Mouse (Mus musculus) heart, postnatal 25 days (tissue): ENCODE measurements around the gene Kalrn. TPM values are rescaled to one million over a fixed set of nuclear protein-coding genes. Genes with fewer than 3 reads are reported as not detected.

Source experiments
- DNase-seq: peaks from one replicate; pipeline ENCODE4 v3.0.0; 2022; ENCODE audit warnings: low spot score
- intact Hi-C: fragments of 180-260 bp; cut with DNase I; formaldehyde crosslinking; loops from one replicate; pipeline ENCODE4 v1.15.1; 2025
- total RNA-seq, 2 experiments: library from RNA; stranded (reverse); gene quantifications; 2 replicates each; pipeline ENCODE4 v1.2.3; 2021

Kalrn gene
- total RNA-seq, 2 experiments from 2014 or later, result 26.6 to 31.3 TPM

DNA sequence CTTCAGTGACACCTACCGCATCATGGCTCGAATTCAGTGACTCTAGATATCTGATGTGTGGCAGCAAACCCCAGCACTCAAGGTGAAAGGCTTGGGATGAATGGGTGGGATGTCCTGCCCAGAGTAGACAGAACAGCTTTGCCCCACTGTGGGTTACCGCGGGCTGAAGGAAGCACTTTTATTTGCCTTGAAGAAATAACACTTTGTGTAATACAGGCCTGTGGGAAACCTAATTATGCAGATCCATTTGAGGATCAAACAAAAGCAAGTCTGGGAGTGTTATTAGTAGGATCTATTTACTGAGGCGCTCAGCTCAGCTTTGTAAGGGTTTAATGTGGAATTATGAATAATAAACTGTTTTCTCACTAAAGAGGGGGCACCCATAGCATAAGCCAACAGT, 406.3 kb downstream of the Kalrn start:
- intact Hi-C loops, result no loop called here
- no peak for DNase-seq

DNA sequence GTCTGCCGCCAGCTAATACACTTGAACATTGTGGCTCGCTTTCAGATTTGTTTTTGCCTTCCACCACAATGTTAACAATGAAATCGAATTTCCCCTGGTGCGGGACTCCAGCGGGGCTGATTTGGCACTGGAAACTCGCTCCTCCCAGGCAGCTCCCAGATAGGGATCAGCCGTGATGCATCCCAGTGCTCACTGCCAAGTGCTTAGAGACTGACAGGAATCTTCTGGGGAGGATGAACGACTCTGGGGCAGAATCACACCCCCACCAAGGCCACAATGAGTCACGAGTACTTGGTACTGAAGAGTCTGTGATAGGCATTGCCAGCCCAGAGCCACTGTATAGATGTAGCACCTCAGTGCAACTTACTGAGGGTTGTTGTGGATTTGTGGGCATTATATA, 410.2 kb downstream of the Kalrn start:
- DNase-seq, result no peak
- intact Hi-C loops, result no loop called here

DNA sequence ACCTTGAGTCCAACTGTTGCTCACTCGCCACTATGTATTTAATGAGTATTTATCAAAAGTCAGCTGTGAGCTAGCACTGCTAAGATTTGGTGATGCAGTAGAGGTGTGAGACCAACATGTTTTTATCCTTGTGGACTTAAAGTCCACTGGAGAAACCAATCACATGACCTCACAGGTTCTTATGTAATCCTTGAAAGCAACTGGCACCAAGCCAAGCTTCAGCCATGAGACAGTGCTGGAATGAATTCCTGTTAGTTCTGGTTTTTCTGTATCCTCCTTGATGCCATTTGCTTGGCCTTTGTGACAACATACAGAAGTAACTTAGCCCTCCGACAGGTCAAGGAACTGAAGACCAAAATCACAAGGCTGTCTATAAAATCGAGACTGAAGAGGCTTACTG, 413.8 kb downstream of the Kalrn start:
- DNase-seq, result no peak
- intact Hi-C loops, result no loop called here

DNA sequence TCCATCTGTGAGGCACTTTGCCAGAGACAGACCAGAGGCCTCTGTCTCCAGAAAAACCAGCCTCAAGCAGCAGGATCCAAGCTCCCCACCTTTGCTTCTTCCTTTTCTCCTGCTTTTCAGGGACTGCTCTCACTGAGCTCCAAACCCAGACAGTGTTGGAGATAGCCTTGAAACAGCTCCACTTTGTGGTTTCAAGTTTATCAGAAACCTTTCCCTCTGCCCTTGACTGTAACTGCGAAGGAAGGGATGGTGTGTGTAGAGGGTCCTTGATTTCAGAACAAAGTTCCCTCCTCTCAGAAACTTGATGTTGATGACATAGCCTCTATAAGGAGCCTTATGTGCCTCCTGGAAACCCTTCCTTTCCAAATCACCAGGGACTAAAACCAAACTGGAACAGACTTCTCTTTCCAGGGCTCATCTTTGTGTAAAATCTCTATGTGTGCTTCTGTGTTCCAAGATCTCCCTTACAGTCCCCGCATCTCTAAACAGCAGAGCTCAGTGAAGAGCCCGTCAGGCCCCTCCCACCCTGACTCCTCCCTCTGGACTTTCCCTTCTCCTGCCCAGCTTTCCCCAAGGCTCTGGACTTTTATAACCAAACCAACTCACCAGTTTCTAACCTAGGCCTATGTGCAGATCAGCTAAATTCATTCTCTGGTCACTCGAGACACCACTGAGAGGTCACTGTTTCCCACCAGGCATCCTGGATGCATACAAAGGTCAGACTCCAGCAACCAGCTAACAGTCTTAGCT, 415.8 kb downstream of the Kalrn start:
- intact Hi-C loops, result no loop called here
- DNase-seq, result no peak

DNA sequence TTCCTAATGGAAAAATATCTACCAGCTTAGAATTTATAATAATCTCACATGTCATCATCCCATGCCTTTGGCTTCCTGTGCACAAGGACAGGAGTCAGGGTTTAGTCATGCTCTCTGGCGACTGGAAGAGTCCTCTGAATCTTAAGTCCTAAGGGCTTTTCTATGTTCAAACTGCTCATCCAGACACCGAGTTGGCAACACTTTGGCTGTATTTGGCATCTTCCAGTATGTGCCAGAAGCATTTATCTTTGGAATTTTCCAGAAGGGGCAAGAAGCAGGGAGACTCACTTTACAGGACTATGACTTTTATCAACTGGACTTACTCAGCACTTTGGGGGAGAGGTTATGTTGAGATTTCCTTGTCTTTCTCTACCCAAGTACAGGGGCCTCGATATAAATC, 417.6 kb downstream of the Kalrn start:
- intact Hi-C loops, result no loop called here
- DNase-seq, result no peak

DNA sequence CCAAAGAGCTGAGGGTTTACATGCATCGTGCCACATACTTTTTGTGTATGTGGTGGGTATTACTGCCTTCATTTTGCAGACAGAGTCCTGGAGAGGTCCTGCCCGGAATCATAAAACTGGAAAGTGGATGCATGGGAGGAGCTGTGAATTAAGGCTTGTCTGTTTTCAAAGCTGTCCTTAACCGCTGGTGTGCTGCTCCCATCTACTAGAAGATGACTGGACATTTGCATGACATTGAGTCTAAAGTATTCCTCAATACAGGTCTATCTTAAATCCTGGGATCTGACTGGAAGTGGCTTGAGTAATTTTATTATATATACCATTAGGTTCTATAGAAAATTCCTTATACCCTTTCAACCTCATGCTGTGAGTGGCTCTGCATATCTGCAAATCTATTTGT, 418.4 kb downstream of the Kalrn start:
- DNase-seq, result no peak
- intact Hi-C loops, result no loop called here

DNA sequence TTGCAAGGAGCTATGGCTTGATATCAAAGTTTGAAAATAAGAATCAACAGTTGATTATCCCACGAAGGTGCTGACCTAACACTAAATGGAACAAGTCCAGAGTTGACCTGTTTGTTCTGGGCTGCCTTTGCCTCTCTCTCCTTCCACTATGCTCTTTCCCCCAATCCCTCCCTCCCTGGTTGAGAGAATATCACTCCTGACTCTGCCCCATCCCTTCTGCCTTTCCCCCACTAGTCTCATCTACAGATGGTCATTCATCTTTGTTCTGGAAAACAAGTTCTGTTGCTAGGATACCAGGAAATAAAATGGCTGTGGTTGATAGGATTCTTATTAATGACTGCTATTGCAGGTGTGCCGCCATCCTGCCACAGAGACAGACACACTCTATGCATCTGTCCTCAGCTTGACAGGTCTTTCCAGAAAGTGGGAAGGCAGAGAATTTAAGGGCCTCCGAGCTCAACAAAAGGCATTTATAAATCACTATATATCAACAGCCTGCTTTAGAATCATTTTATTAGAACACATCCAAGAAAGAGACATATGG, 421.7 kb downstream of the Kalrn start:
- intact Hi-C loops, result no loop called here
- DNase-seq, result no peak

DNA sequence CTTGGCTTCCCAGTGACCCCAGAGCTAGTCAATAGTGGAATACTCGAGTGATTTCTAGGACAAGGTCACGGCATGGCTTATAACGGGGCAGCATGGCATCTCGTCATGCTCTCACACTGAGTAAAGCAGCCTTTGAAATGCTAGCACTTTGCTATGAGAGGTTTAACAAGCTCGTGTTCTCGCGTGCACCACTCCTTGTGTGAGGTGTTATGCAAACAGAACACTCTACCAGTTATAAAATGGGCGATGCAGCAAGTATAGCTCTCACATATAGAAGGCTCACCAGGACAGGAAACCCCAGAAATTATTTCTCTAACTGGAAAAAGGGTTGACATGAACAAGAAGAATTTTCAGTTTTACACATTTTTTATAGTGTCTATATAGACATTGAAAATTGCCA, 431.7 kb downstream of the Kalrn start:
- intact Hi-C loops, result no loop called here
- DNase-seq, result no peak

DNA sequence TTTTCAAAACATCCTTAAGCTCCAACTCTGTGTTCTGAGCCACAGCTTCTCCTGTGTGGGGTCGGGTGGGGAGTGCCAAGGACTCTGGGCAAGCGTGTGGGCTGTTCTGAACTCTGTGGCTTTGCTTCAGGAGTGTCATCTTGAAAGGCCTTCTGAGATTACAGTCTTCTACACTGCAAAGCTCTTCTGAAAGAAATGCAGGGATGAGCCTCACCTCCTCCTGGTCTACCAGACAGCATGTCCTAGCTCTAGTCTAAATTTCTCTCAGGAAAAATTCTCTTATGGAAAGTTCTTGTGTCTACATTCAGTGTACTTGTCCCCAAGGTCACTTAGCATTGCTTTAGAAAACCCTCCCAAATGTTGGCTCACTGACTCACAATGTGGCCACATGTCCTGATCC, 438.3 kb downstream of the Kalrn start:
- intact Hi-C loops, result no loop called here
- no peak for DNase-seq

DNA sequence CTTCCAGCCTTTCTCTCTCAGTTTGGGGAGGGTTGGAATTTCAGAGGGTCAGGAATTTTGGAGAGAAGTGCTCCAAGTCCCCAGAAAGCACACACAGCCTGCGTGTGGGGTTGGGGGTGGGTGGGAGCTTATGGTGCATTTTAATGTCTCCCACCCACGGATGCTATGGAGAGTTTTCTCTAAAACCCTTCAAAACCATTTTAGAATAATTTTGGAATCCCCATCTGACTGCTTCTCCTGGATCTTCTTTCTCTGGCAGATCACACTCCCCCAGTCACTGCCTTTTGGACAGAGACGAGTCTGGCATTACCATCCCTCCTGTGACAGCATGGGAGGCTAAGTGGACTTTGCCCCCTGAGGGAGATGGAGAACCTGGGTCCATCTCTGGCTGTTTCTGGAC, 438.7 kb downstream of the Kalrn start:
- DNase-seq, result no peak
- intact Hi-C loops, result no loop called here

DNA sequence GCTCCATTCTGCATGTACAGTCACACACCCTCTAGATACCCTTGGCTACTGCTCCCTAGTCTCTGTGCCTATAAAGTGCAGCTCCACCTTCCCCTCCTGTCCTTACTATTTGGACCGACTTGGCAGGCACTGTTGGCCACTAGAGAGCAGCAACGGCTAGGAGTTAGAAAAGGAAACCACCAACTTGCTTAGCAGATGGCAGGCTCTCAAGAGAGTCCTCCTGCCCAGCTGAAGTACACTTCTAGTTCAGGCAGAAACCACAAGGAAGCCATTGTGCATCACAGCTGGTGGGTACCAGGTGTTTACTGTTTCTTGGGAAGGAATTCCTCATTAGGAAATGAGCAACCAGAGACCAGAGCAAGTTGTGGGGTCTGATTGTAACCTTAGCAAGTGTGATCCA, 447.7 kb downstream of the Kalrn start:
- intact Hi-C loops, result loop anchor here (5.0 kb wide), 2 partner anchors 67 to 162 kb away; no protein-coding TSS in a partner anchor
- DNase-seq, result peak; percentile 27

DNA sequence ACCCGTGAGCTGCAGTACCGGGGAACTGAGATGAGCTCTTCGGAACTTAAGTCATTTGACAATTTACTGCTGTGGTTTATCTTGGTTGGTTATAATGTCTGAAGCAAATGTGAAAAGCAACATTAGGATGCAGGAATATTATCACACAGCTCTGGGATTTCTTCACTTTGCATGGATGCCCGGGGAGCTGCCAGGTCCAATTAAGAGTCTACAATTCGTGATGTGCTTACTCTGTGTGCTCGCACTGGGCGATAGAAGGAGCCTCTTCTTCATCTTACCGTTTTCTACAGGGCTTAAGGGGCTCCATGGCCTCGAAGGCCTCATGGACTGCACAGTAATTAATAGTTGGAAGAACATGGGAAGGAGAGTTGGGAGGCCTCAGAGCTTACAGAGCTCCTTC, 450.8 kb downstream of the Kalrn start:
- no peak for DNase-seq
- intact Hi-C loops, result no loop called here

DNA sequence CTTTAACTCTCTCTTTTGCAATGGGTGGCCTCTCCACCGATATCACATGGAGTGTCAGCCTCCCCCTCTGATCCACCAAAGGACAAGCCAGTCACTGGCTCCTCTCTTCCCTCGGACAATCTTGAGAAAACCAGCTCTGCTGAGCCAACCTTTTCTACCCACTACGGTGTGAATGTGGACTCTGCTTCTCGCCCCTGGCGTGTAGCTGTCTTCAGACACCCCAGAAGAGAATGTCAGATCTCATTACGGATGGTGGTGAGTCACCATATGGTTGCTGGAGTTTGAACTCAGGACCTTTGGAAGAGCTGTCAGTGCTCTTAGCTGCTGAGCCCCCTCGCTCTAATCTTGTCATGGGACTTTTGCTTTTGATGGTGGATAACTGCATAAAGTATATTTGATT, 452.0 kb downstream of the Kalrn start:
- no peak for DNase-seq
- intact Hi-C loops, result no loop called here

DNA sequence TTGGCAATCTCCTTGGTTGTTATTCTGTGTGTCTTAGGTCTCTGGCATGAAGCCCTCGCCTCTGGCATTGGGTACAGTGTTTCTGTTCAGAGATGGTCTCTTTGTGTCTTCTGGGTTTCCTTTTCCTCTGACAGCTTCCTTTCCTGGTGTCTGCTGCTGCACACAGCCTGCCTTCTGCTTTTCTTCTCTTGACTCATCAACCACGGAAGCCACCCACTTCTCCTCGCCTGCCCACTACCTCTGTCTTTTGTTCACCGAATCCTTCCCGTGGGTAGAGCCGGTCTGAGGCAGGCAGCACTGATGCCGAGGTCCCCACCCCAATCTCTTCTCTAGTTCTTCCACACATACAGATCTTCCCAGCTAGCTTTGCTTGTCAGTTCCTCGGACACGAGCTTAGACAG, 452.5 kb downstream of the Kalrn start:
- no peak for DNase-seq
- intact Hi-C loops, result no loop called here

DNA sequence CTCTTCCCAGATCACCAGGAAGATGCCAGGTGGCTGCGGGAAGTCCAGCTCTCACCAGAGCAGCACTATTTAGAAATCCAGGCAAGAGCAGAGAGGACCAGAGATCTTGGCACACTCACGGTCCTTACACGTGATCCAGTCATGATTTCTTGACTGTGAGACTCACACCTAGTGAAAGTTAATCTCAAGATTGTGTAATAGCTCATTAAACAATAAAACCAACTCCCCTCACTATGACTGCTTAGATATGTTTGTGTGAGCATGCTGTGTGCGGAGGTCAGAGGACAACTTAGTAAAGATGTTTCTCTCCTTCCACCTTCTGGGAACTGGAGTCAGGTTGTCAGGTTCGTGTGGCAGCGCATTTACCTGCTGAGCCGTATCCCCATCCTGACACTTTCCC, 453.5 kb downstream of the Kalrn start:
- intact Hi-C loops, result no loop called here
- DNase-seq, result no peak

DNA sequence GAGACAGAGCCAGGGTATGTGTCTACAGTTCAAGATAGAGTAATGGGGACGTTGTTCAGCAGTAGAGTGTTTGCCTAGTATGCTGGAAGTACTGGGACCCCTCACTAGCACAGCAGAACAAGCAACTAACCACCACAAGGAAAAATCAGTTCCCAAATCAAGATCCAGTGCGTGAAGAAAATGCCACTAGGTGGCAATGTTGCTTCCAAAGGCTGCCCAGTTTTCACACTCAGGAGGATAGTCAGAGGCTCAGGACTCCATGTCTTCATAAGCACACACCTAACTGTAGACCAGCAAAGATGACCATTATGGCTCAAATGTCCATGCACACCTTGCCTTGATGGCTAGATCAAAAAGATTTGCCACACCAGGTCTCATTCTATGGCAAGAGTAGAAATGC, 454.0 kb downstream of the Kalrn start:
- intact Hi-C loops, result no loop called here
- no peak for DNase-seq

DNA sequence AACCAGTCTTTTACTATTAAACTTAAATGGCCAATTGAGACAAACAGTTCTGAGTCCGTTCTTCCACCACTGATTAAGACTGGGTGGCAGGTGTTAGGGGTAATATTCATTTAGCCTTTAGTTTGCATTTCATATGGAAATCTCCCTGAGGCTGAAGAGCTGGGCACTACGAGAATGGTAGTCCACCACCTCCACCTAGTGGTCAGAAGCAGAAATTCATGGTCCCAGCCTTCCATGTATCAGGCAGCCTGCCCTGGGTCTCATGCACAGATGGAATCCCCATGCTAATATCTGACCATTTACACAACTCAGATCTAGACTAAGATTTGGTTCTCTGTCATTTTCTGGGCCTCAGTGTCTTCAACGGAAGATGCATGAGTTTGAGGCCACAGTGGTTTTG, 458.7 kb downstream of the Kalrn start:
- intact Hi-C loops, result loop anchor here (1.0 to 5.0 kb wide), 2 partner anchors 115 to 292 kb away; no protein-coding TSS in a partner anchor
- DNase-seq, result peak; percentile 13

DNA sequence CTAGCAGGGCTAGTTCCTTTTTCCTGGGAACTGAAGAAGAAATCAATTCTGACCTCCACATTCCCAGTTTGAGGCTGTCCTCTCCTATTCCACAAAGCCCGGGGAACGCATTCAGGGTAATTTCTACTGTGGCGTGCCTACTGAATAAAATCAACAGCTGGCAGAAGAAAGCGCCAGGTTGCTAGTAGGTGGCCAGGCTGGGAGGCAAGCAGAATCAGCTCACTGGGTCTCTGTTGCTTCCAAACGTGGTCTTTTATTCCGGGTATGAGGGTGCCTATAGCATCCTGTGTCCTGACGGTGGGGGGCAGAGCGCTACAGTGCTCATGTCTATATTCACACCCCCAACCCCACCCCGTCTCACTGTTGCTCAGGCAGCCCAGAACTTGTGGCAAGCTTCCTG, 460.2 kb downstream of the Kalrn start:
- DNase-seq, result no peak
- intact Hi-C loops, result loop anchor here (5.0 kb wide), 1 partner anchor 291 kb away; no protein-coding TSS in a partner anchor

DNA sequence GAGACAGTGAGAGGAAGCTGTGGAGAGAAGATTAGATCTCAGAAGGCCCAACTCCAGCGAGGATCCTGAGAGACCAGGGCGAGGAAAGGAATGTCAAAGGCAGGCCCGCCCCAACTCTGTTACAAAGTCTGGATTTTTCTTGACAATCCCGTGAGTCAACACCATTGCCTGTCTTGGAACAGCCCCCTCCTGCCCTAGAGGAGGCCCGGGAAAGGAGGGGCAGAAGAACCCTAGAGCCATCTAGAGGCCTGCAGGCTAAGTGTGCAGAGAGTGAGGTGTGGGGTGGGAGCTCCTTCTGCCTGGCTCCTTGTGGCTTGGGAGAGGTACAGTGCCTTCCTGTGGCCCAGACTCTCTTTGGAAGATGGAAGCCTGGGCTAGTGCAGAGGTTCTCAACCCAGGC, 460.8 kb downstream of the Kalrn start:
- no peak for DNase-seq
- intact Hi-C loops, result loop anchor here (5.0 kb wide), 1 partner anchor 290 kb away; no protein-coding TSS in a partner anchor

DNA sequence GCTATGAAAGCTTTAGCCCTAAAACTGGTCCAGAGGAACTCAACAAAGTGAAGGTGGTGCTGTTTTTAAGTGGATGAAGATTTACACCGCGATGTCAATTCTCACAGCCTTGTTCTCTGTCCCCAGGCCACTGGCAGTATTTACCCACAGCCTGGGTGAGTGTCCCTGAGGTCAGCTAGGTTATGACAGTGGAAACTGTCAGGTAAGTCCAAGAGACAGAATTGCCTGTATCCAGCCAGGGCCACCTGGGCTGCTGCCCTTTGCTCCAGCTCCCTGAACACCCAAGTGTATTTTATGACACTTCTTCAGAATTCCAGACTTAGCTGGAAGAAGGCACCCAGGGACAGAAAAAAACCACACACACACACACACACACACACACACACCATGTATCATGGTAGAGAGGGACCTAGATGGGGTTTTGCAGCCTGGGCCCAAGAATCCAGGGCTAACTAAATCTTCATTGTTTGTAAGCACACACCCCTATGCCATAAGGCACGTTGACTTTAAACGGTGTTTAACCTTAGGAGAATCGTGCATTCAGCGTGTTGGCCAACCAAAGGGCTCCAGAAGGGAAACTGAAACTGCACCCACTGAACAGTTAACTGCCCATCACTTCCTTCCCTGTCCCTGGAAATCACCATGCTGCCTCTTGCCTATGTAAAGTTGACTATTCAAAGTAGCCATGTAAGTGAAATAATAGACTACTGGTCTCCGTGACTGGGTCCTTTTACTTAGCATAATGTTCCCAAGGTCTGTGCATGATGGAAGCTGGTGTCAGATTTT, 462.3 kb downstream of the Kalrn start:
- no peak for DNase-seq
- intact Hi-C loops, result loop anchor here (5.0 kb wide), 1 partner anchor 289 kb away; no protein-coding TSS in a partner anchor

DNA sequence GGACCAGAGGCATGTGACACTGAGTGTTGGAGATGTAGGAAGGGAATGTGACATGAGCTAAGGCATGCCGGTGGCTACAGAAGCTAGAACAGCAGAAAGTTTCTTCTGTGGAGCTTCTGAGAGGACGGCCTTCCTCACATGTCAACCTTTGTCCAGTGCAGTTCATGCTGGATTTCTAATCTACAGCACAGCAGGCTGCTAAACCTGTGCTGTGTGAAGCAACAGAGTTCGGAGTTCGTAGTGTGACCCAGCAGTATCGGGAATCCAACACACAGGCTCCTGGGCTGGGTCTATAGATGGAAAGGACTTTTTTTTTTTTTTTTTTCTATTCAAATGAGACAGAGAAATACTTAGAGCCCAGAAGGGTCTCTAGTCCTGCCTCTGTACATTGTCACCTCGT, 468.9 kb downstream of the Kalrn start:
- DNase-seq, result no peak
- intact Hi-C loops, result no loop called here
